Mouse (Mus musculus) forebrain, embryonic 15.5 days (tissue): Measurements from ENCODE around the gene Serpinc1. TPM values are rescaled to one million over a fixed set of nuclear protein-coding genes. Genes with fewer than 3 reads are reported as not detected.
A peak's percentile ranks its signal among the peaks of the same experiment; 100 is the strongest.
"Not testable (repeated sequence)": the region's sequence is repeated elsewhere in the genome, so short reads cannot be mapped to it uniquely, and the experiment has no call there.

Source experiments
- ATAC-seq: fragments of 200-750 bp; cut with Nextera tagmentation; replicated peaks from 2 replicates; pipeline ENCODE4 v1.8.0; 2017; ENCODE audit warnings: mild to moderate bottlenecking, moderate TSS enrichment, moderate library complexity
- H3K27ac ChIP-seq: fragments of 300-500 bp; sonication (generic); replicated peaks from 2 replicates; pipeline ENCODE4 v1.5.1; 2015; ENCODE audit warnings: mild to moderate bottlenecking, inconsistent platforms
- H3K27me3 ChIP-seq: fragments of 300-500 bp; sonication (generic); 2 replicates; pipeline ENCODE4 v1.6.1; 2015; ENCODE audit warnings: inconsistent platforms
- H3K36me3 ChIP-seq: fragments of 300-500 bp; sonication (generic); 2 replicates; pipeline ENCODE4 v1.6.1; 2015; ENCODE audit warnings: mild to moderate bottlenecking, inconsistent platforms
- H3K4me1 ChIP-seq: fragments of 300-500 bp; sonication (generic); 2 replicates; pipeline ENCODE4 v1.6.1; 2015; ENCODE audit warnings: inconsistent platforms
- H3K4me2 ChIP-seq: fragments of 300-500 bp; sonication (generic); replicated peaks from 2 replicates; pipeline ENCODE4 v1.6.1; 2015; ENCODE audit warnings: mild to moderate bottlenecking, inconsistent platforms
- H3K4me3 ChIP-seq: fragments of 300-500 bp; sonication (generic); 2 replicates; pipeline ENCODE4 v1.5.1; 2015; ENCODE audit warnings: mild to moderate bottlenecking, inconsistent platforms
- H3K9ac ChIP-seq: fragments of 300-500 bp; sonication (generic); replicated peaks from 2 replicates; pipeline ENCODE4 v1.6.1; 2015; ENCODE audit warnings: mild to moderate bottlenecking, inconsistent platforms
- H3K9me3 ChIP-seq: fragments of 300-500 bp; sonication (generic); 2 replicates; pipeline ENCODE4 v1.6.1; 2016; ENCODE audit warnings: inconsistent platforms
- WGBS: fragments of 180-500 bp; shearing (Covaris S2); methylation state at CpG from one replicate; pipeline ENCODE4 v1.1.7; 2015; ENCODE audit warnings: mixed read lengths; 5-methylcytosine and 5-hydroxymethylcytosine counted together
- polyA plus RNA-seq: library from polyadenylated mRNA; unstranded; fragments of >200 nt; fragmentation: Nextera tagmentation; extraction: Ambion mirVana; gene quantifications from 2 replicates; pipeline ENCODE4 v1.2.1, GENCODE M21; 2015

Serpinc1 gene
- polyA plus RNA-seq: 3.8 and 4.4 TPM in 2 replicates

GRCm38 (mm10) chr1:160978071-160978735 lies at the start of gene Serpinc1:
TSS of gene Serpinc1 (plus strand) at chr1:160978585.
- no peaks in the 10 kb centered on the region for H3K4me1 ChIP-seq
- H3K27me3 ChIP-seq: no peaks in the 10 kb centered on the region
- 92% methylated on average over 4 of the region's 4 CpGs for WGBS
- H3K9me3 ChIP-seq: no peaks in the 10 kb centered on the region
- no peak within 1 kb of the TSS for H3K4me3 ChIP-seq
- ATAC-seq: no peak
- H3K36me3 ChIP-seq: peaks cover 6% of the 10 kb centered on the region; the same call in 1 of the 2 replicates
- no peak within 1 kb of the TSS for H3K9ac ChIP-seq
- no peak within 1 kb of the TSS for H3K27ac ChIP-seq
- H3K4me2 ChIP-seq: no peak within 1 kb of the TSS

DNA sequence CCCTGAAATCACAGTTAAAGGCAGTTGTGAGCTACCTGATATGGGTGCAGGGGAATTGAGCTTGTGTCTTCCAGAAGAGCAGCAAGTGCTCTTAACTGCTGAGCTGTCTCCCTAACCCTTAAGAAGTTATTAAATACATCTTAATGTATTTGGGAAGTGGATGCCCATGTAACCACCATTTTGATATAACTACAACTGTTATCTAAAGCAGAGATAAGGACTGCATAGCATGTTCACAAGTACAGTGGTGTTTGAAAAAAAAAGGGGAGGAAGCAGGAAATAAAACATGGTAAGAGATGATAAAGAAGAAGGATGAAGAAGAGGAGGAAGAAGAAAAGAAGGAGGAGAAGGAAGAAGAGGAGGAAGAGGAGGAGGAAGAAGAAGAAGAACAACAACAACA lies 47.1 kb upstream of the Serpinc1 start:
- ATAC-seq: no peak
- Histone ChIP-seq H3K27ac (no peak overlapping the region), H3K9me3 (no peaks in the 10 kb centered on the region), H3K9ac (no peak overlapping the region), H3K4me2 (no peak overlapping the region), H3K27me3 (no peaks in the 10 kb centered on the region), H3K36me3 (peaks cover 2% of the 10 kb centered on the region), H3K4me3 (no peak overlapping the region), H3K4me1 (no peaks in the 10 kb centered on the region)

GRCm38 (mm10) chr1:160933896-160934482 lies 44.4 kb upstream of the Serpinc1 start:
- H3K27ac ChIP-seq: no peak overlapping the region
- no peak overlapping the region for H3K4me3 ChIP-seq
- H3K4me1 ChIP-seq: no peaks in the 10 kb centered on the region
- peaks cover 6% of the 10 kb centered on the region for H3K36me3 ChIP-seq
- 67% methylated on average over 4 of the region's 4 CpGs for WGBS
- ATAC-seq: peak; percentile 71; the same call in 1 of the 2 replicates
- no peak overlapping the region for H3K4me2 ChIP-seq
- no peak overlapping the region for H3K9ac ChIP-seq
- H3K27me3 ChIP-seq: no peaks in the 10 kb centered on the region
- no peaks in the 10 kb centered on the region for H3K9me3 ChIP-seq

- ATAC-seq: peak; percentile 51; the same call in 1 of the 2 replicates
- no peak overlapping the region for H3K9ac ChIP-seq
- H3K9me3 ChIP-seq: no peaks in the 10 kb centered on the region
- peaks cover 14% of the 10 kb centered on the region for H3K36me3 ChIP-seq
- H3K4me3 ChIP-seq: no peak overlapping the region
- 90% methylated on average over 6 of the region's 6 CpGs for WGBS
- H3K4me1 ChIP-seq: no peaks in the 10 kb centered on the region
- H3K27me3 ChIP-seq: no peaks in the 10 kb centered on the region
- H3K4me2 ChIP-seq: no peak overlapping the region
- H3K27ac ChIP-seq: no peak overlapping the region
Measured at GRCm38 (mm10) chr1:160935551-160935950, 42.8 kb upstream of the Serpinc1 start.

DNA sequence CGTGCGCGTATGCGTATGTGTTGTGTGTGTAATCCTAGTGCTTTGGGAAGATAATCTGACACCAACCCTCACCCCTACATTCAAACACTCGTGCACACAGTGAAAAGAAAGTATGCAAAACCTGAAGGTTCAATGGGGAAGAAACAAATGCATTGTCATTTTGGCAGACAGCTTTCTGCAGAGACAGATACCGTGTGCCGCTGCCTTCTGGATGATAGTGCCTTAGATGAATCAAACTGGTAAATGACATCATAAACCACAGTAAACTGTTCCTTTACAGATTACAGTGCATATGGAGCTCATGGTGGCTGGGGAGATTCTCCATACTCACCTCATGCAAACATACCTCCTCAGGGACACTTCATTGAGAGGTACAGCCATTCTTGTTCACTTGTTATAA lies 15.2 kb upstream of the Serpinc1 start:
- Histone ChIP-seq H3K4me3 (no peak overlapping the region), H3K9ac (no peak overlapping the region), H3K4me2 (no peak overlapping the region), H3K27ac (no peak overlapping the region), H3K27me3 (no peaks in the 10 kb centered on the region), H3K4me1 (no peaks in the 10 kb centered on the region), H3K9me3 (no peaks in the 10 kb centered on the region), H3K36me3 (peaks cover 62% of the 10 kb centered on the region)
- 90% methylated on average over 7 of the region's 7 CpGs for WGBS
- no peak for ATAC-seq

DNA sequence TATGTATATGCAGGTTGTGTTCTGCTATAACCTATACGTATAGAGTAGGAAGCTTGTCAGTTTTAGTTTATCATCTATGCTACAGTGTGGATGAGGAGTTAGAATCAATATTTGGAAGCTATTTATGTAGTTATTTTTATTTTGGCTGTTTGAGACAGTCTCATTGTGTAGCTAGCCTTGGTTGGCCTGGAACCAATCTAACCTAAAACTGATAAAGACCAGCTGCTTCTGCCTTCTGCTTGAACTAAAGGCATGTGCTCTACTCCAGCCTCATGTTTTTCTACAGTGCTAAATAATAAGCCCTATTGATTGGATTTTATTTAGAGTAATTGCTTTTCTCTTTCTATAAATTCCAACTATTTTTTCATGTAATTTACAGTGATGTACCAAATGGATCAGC lies 11.1 kb upstream of the Serpinc1 start:
- no peak for ATAC-seq
- Histone ChIP-seq H3K4me2 (no peak overlapping the region), H3K27ac (no peak overlapping the region), H3K27me3 (no peaks in the 10 kb centered on the region), H3K4me1 (no peaks in the 10 kb centered on the region), H3K9ac (no peak overlapping the region), H3K4me3 (no peak overlapping the region), H3K36me3 (peaks cover 80% of the 10 kb centered on the region), H3K9me3 (no peaks in the 10 kb centered on the region)
- WGBS: 93% methylated on average over 1 of the region's 1 CpGs

DNA sequence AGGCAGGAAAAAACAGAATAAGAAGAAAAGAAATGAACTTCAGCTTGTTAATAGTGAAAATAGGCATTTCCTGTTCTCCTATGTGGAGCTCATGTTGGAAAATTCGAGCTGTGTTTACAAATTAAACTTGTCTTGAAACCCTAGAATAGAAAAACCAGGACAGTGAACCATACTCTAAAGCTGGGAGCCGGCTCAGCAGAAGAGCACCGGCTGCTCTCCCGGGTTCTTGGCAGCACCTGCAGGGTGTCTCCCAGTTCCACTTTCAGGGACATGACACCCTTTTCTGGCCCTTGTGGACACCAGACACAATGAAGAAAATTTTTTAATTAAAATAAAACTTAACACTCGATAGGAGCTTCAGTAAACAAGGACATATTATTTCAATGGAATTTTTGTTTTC lies 9.7 kb upstream of the Serpinc1 start:
- no peak overlapping the region for H3K9ac ChIP-seq
- peaks cover 69% of the 10 kb centered on the region for H3K36me3 ChIP-seq
- no peak overlapping the region for H3K4me2 ChIP-seq
- no peak overlapping the region for H3K4me3 ChIP-seq
- H3K27ac ChIP-seq: no peak overlapping the region
- WGBS: 87% methylated on average over 5 of the region's 5 CpGs
- H3K4me1 ChIP-seq: no peaks in the 10 kb centered on the region
- H3K9me3 ChIP-seq: no peaks in the 10 kb centered on the region
- ATAC-seq: no peak
- no peaks in the 10 kb centered on the region for H3K27me3 ChIP-seq

DNA sequence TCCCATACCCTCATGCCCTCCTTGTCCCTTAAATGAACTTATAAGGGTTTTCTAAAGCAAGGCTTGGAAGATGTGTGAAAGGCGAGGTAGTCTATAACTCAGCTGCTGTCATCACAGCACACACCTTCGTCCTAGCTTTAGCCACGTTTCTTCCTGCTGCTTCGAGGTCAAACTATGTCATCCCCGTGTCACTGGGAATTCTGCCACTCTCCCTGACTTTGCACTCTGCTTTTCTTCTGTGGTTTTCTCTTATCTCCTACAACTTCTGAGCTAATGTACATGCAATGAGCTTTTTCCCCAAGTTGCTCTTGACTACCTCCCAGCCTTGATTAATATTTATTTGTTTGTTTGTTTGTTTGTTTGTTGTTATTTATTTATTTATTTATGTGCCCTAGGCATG lies 1.6 kb downstream of the Serpinc1 start:
- WGBS: 90% methylated on average over 5 of the region's 5 CpGs
- no peak for ATAC-seq
- no peak overlapping the region for H3K27ac ChIP-seq

GRCm38 (mm10) chr1:160980537-160981234 lies 2.3 kb downstream of the Serpinc1 start:
- Histone ChIP-seq H3K4me1 (no peaks in the 10 kb centered on the region), H3K9me3 (no peaks in the 10 kb centered on the region), H3K27me3 (no peaks in the 10 kb centered on the region), H3K4me3 (no peak overlapping the region), H3K4me2 (no peak overlapping the region), H3K27ac (no peak overlapping the region), H3K36me3 (no peaks in the 10 kb centered on the region), H3K9ac (no peak overlapping the region)
- no peak for ATAC-seq
- 92% methylated on average over 8 of the region's 8 CpGs for WGBS

More for the DNA sequence above, 1.6 kb downstream of the Serpinc1 start:
- no peak overlapping the region for H3K4me2 ChIP-seq
- 0 out of 2 replicates have a peak, but pooled peaks cover 3% of the 10 kb centered on the region for H3K36me3 ChIP-seq
- no peak overlapping the region for H3K4me3 ChIP-seq
- H3K27me3 ChIP-seq: no peaks in the 10 kb centered on the region
- no peaks in the 10 kb centered on the region for H3K9me3 ChIP-seq
- H3K4me1 ChIP-seq: no peaks in the 10 kb centered on the region
- no peak overlapping the region for H3K9ac ChIP-seq

DNA sequence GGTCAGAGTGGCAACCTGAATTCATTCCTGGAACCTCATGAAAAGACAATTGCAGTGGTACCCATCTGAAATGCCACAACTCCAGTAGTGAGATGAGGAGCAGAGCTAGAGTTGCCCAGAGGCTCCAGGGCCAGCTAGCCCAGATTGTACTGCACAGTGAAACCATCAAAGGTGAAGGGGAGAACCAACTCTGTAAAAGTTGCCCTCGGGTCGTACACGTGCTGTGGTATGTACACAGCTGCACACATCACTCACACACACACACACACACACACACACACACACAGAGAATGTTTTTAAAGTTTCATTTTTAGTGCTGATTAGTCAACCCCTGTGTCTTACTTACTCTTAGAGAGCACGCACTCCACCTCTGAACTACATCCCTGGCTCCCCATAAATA lies 3.0 kb downstream of the Serpinc1 start:
- Histone ChIP-seq H3K27ac (no peak overlapping the region), H3K4me3 (no peak overlapping the region), H3K4me1 (no peaks in the 10 kb centered on the region), H3K36me3 (no peaks in the 10 kb centered on the region), H3K27me3 (no peaks in the 10 kb centered on the region), H3K9ac (no peak overlapping the region), H3K4me2 (no peak overlapping the region), H3K9me3 (no peaks in the 10 kb centered on the region)
- no peak for ATAC-seq
- WGBS: 96% methylated on average over 4 of the region's 4 CpGs

DNA sequence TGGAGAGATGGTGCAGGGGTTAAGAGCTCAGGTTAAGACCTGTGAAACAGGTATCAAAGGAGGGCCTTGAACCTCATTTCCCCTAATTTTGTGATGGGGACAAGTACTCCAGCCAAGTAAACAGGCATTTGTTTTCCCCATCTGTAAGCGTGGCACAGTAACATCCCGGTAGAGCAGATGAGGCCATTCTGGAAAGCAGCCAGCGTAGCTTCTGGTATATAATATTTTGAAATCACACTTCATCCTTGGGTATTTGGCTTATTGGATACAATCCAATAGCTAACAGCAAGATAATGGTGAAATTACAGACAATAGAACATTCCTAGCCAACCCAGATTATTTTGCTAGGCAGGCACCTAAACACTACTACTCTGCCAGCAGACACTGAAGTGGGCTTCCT lies 4.5 kb downstream of the Serpinc1 start:
- H3K9ac ChIP-seq: no peak overlapping the region
- no peak overlapping the region for H3K4me2 ChIP-seq
- no peaks in the 10 kb centered on the region for H3K27me3 ChIP-seq
- no peaks in the 10 kb centered on the region for H3K4me1 ChIP-seq
- ATAC-seq: no peak
- H3K36me3 ChIP-seq: no peaks in the 10 kb centered on the region
- H3K27ac ChIP-seq: no peak overlapping the region
- WGBS: 62% methylated on average over 3 of the region's 3 CpGs
- H3K9me3 ChIP-seq: no peaks in the 10 kb centered on the region
- H3K4me3 ChIP-seq: no peak overlapping the region

GRCm38 (mm10) chr1:160984731-160985130 lies 6.3 kb downstream of the Serpinc1 start:
- not testable (repeated sequence) for H3K9ac ChIP-seq, H3K4me1 ChIP-seq, H3K27me3 ChIP-seq, H3K4me2 ChIP-seq, H3K36me3 ChIP-seq, H3K27ac ChIP-seq, H3K4me3 ChIP-seq, H3K9me3 ChIP-seq, ATAC-seq
- 69% methylated on average over 1 of the region's 1 CpGs for WGBS
